Mouse (Mus musculus) CH12.LX (cell line): ENCODE measurements at regions not wholly inside any gene's neighbourhood (a gene's known extent, or its start where the extent isn't known, plus 50 kb on each side); places are given as distances from the start of the nearest gene placed in this dataset.

Experiments
- DNase-seq: peaks from one replicate; pipeline ENCODE4 v3.0.0-alpha.2; 2013; ENCODE audit errors: extremely low read depth
- H3K27ac ChIP-seq: 2 replicates; pipeline ENCODE4 v1.5.1; 2012; ENCODE audit warnings: low read depth, mild to moderate bottlenecking, control low read depth, moderate library complexity; ENCODE audit not compliant: insufficient read depth
- H3K27me3 ChIP-seq: replicated peaks from 2 replicates; pipeline ENCODE3; 2012; ENCODE audit warnings: inconsistent platforms
- H3K36me3 ChIP-seq, 2 experiments: replicated peaks in 1 of 2; 2 replicates each; pipeline versions ENCODE3 to v1.6.1; 2012; ENCODE audit warnings: inconsistent platforms in 1 of 2, low read length in 1 of 2, mild to moderate bottlenecking in 1 of 2, mixed read lengths in 1 of 2, moderate library complexity in 1 of 2; ENCODE audit not compliant: control insufficient read depth in 1 of 2, insufficient read depth in 1 of 2
- H3K4me1 ChIP-seq, 2 experiments: 2 replicates each; pipeline ENCODE4 v1.6.1; 2012; ENCODE audit warnings: inconsistent platforms in 1 of 2, moderate library complexity in 1 of 2; ENCODE audit not compliant: insufficient read depth in 2 of 2, control insufficient read depth in 1 of 2
- H3K4me2 ChIP-seq: 2 replicates; pipeline ENCODE4 v1.6.1; 2012; ENCODE audit warnings: low read depth, mild to moderate bottlenecking, control low read depth; ENCODE audit not compliant: poor library complexity, insufficient read depth, severe bottlenecking
- H3K4me3 ChIP-seq, 3 experiments: fragments of 150-350 bp in 1 of 3; sonication (generic) in 1 of 3; replicated peaks in 1 of 3; 2 replicates each; pipeline versions ENCODE3 to v1.5.1; 2011 to 2012; ENCODE audit warnings: low read depth in 2 of 3, low read length in 2 of 3, mild to moderate bottlenecking in 2 of 3, moderate library complexity in 2 of 3, control low read depth in 1 of 3, improper control_type of control experiment in 1 of 3, inconsistent platforms in 1 of 3, mixed read lengths in 1 of 3; ENCODE audit not compliant: poor library complexity in 1 of 3
- H3K79me2 ChIP-seq: replicated peaks from 2 replicates; pipeline ENCODE4 v1.6.1; 2012; ENCODE audit warnings: mild to moderate bottlenecking, moderate library complexity; ENCODE audit not compliant: control insufficient read depth, poor library complexity, insufficient read depth, severe bottlenecking; ENCODE audit errors: extremely low read depth
- H3K9ac ChIP-seq: 2 replicates; pipeline ENCODE4 v1.6.1; 2012; ENCODE audit warnings: low read depth, mild to moderate bottlenecking, control low read depth, moderate library complexity; ENCODE audit not compliant: insufficient read depth
- H3K9me3 ChIP-seq: replicated peaks from 2 replicates; pipeline ENCODE3; 2012; ENCODE audit warnings: low read length, inconsistent platforms, mixed read lengths
- BHLHE40 ChIP-seq: IDR thresholded peaks from 2 replicates; pipeline ENCODE4 v1.6.1; 2011; ENCODE audit warnings: mild to moderate bottlenecking, low read depth, low read length, improper control_type of control experiment
- CHD1 ChIP-seq: IDR thresholded peaks from 2 replicates; pipeline ENCODE4 v1.6.1; 2012; ENCODE audit warnings: low read depth, low read length, improper control_type of control experiment, inconsistent platforms
- CHD2 ChIP-seq: IDR thresholded peaks from 2 replicates; pipeline ENCODE4 v1.6.1; 2011; ENCODE audit warnings: low read length, improper control_type of control experiment
- CTCF ChIP-seq, 2 experiments: IDR thresholded peaks in 1 of 2; conservative IDR thresholded peaks in 1 of 2; 2 replicates each; pipeline ENCODE4 v1.5.1; 2011 to 2012; ENCODE audit warnings: low read depth in 2 of 2, low read length in 2 of 2, improper control_type of control experiment in 1 of 2, inconsistent platforms in 1 of 2, mild to moderate bottlenecking in 1 of 2, moderate library complexity in 1 of 2
- E2F4 ChIP-seq: IDR thresholded peaks from 2 replicates; pipeline ENCODE4 v1.6.1; 2011; ENCODE audit warnings: low read depth, low read length, improper control_type of control experiment; ENCODE audit not compliant: insufficient replicate concordance
- EP300 ChIP-seq: IDR thresholded peaks from 2 replicates; pipeline ENCODE4 v1.6.1; 2011; ENCODE audit warnings: low read length, improper control_type of control experiment
- ETS1 ChIP-seq: conservative IDR thresholded peaks from 2 replicates; pipeline ENCODE4 v1.6.1; 2012; ENCODE audit warnings: low read depth, mild to moderate bottlenecking, inconsistent platforms, low read length, improper control_type of control experiment, moderate library complexity
- GABPA ChIP-seq: IDR thresholded peaks from 2 replicates; pipeline ENCODE4 v1.6.1; 2012; ENCODE audit warnings: low read depth, low read length, improper control_type of control experiment, inconsistent platforms; ENCODE audit not compliant: insufficient replicate concordance
- HCFC1 ChIP-seq: IDR thresholded peaks from 2 replicates; pipeline ENCODE4 v1.6.1; 2012; ENCODE audit warnings: low read depth, mild to moderate bottlenecking, inconsistent platforms, low read length, improper control_type of control experiment
- JUN ChIP-seq: IDR thresholded peaks from 2 replicates; pipeline ENCODE4 v1.6.1; 2011; ENCODE audit warnings: low read depth, mild to moderate bottlenecking, low read length, improper control_type of control experiment, moderate library complexity; ENCODE audit not compliant: insufficient read depth
- JUND ChIP-seq: conservative IDR thresholded peaks from 2 replicates; pipeline ENCODE4 v1.6.1; 2011; ENCODE audit warnings: low read depth, low read length, improper control_type of control experiment
- KAT2A ChIP-seq: IDR thresholded peaks from 2 replicates; pipeline ENCODE4 v1.6.1; 2012; ENCODE audit warnings: low read length, improper control_type of control experiment, inconsistent platforms; ENCODE audit not compliant: insufficient replicate concordance
- MAFK ChIP-seq: IDR thresholded peaks from 2 replicates; pipeline ENCODE4 v1.6.1; 2011; ENCODE audit warnings: low read length, improper control_type of control experiment; ENCODE audit not compliant: insufficient replicate concordance
- MAX ChIP-seq: IDR thresholded peaks from 2 replicates; pipeline ENCODE4 v1.6.1; 2011; ENCODE audit warnings: low read length, improper control_type of control experiment
- MAZ ChIP-seq: IDR thresholded peaks from 2 replicates; pipeline ENCODE4 v1.6.1; 2012; ENCODE audit warnings: low read depth, mild to moderate bottlenecking, inconsistent platforms, low read length, improper control_type of control experiment, moderate library complexity
- MEF2A ChIP-seq: IDR thresholded peaks from 2 replicates; pipeline ENCODE4 v1.6.1; 2014; ENCODE audit warnings: low read depth, mild to moderate bottlenecking, inconsistent platforms, low read length, improper control_type of control experiment, borderline replicate concordance
- MXI1 ChIP-seq: IDR thresholded peaks from 2 replicates; pipeline ENCODE4 v1.6.1; 2011; ENCODE audit warnings: mild to moderate bottlenecking, low read depth, low read length, improper control_type of control experiment
- MYC ChIP-seq: IDR thresholded peaks from 2 replicates; pipeline ENCODE4 v1.6.1; 2011; ENCODE audit warnings: low read depth, mild to moderate bottlenecking, improper control_type of control experiment, low read length
- NELFE ChIP-seq: IDR thresholded peaks from 2 replicates; pipeline ENCODE4 v1.6.1; 2011; ENCODE audit warnings: low read depth, low read length, improper control_type of control experiment
- NRF1 ChIP-seq: IDR thresholded peaks from 2 replicates; pipeline ENCODE4 v1.6.1; 2014; ENCODE audit warnings: low read depth, mild to moderate bottlenecking, inconsistent platforms, low read length, improper control_type of control experiment, moderate library complexity
- PAX5 ChIP-seq: IDR thresholded peaks from 2 replicates; pipeline ENCODE4 v1.6.1; 2012; ENCODE audit warnings: low read length, inconsistent platforms, mixed read lengths
- POLR2A ChIP-seq: IDR thresholded peaks from 2 replicates; pipeline ENCODE4 v1.6.1; 2011; ENCODE audit warnings: low read depth, mild to moderate bottlenecking, improper control_type of control experiment, low read length
- RAD21 ChIP-seq: IDR thresholded peaks from 2 replicates; pipeline ENCODE4 v1.6.1; 2011; ENCODE audit warnings: low read depth, mild to moderate bottlenecking, low read length, improper control_type of control experiment, moderate library complexity
- RCOR1 ChIP-seq: conservative IDR thresholded peaks from 2 replicates; pipeline ENCODE4 v1.6.1; 2012; ENCODE audit warnings: low read depth, mild to moderate bottlenecking, inconsistent platforms, low read length, improper control_type of control experiment
- SIN3A ChIP-seq: IDR thresholded peaks from 2 replicates; pipeline ENCODE4 v1.6.1; 2012; ENCODE audit warnings: low read length, improper control_type of control experiment, inconsistent platforms
- SMC3 ChIP-seq: IDR thresholded peaks from 2 replicates; pipeline ENCODE4 v1.6.1; 2011; ENCODE audit warnings: low read depth, low read length, improper control_type of control experiment
- TBP ChIP-seq: conservative IDR thresholded peaks from 2 replicates; pipeline ENCODE4 v1.6.1; 2011; ENCODE audit warnings: low read depth, low read length, improper control_type of control experiment
- TCF12 ChIP-seq: IDR thresholded peaks from 2 replicates; pipeline ENCODE4 v1.6.1; 2014; ENCODE audit warnings: low read depth, mild to moderate bottlenecking, inconsistent platforms, low read length, improper control_type of control experiment
- USF1 ChIP-seq: IDR thresholded peaks from 2 replicates; pipeline ENCODE4 v1.6.1; 2014; ENCODE audit warnings: low read depth, mild to moderate bottlenecking, inconsistent platforms, low read length, improper control_type of control experiment
- USF2 ChIP-seq: conservative IDR thresholded peaks from 2 replicates; pipeline ENCODE4 v1.6.1; 2011; ENCODE audit warnings: low read depth, low read length, improper control_type of control experiment
- ZC3H11A ChIP-seq: IDR thresholded peaks from 2 replicates; pipeline ENCODE4 v1.6.1; 2012; ENCODE audit warnings: low read depth, mild to moderate bottlenecking, inconsistent platforms, low read length, improper control_type of control experiment
- ZMIZ1 ChIP-seq: IDR thresholded peaks from 2 replicates; pipeline ENCODE4 v1.6.1; 2012; ENCODE audit warnings: low read depth, mild to moderate bottlenecking, inconsistent platforms, low read length, improper control_type of control experiment
- ZNF384 ChIP-seq: IDR thresholded peaks from 2 replicates; pipeline ENCODE4 v1.6.1; 2012; ENCODE audit warnings: low read depth, low read length, improper control_type of control experiment, inconsistent platforms
- dilution Hi-C: fragments of 300-500 bp; cut with MboI; formaldehyde crosslinking; loops from 2 replicates; pipeline ENCODE4 v1.14.3; 2020; ENCODE audit warnings: low sequenced_read_pairs; ENCODE audit not compliant: extremely low pct_unique_long_range_greater_than_20kb, extremely low pct_ligation_motif_present
- in situ Hi-C: fragments of 300-500 bp; cut with MboI; formaldehyde crosslinking; loops from 3 replicates; pipeline ENCODE4 v1.14.3; 2019; ENCODE audit warnings: low sequenced_read_pairs, low pct_ligation_motif_present, low pct_unique_long_range_greater_than_20kb, mixed read lengths

DNA sequence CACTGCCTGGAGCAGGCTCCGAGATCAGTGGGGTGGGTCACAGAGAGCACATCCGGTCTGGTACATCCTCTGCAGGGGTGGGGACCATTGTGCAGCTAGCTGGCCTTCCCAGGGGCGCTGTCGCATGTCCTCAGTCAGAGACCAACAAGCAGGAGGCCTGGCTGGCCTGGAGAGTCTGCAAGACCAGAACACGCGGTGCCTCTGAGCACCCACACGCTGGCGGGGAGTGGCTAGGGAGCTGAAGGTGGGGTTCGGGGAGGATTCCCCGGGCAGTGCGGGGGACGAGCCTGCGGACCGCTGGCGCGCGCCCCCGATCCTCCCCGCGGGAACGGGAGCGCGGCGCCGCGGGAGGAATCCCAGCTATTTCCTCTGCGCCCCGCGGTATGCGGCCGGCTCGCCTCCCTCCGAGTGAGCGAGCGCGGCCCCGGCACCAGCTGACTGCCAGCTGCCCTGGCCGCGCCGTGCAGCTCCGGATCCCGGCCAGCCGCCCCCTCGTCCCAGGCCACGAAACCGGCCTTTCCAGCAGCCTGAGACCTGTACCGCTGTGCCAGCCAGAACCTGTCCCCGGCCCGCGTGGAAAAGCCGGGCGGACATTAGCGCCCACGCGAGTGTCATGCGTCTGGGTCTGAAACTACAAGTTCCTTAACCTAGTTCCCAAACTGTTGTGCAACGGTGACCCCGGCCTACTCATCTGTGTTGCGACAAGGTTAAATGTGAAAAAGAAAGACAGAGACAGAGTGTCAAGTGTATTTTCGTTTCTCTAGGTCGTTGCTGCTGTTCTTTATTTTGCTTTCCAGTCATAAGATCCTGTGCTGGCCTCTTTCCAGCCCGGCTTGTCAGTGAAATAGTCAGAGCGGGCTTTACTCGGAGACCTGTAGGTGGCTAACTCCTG lies 61.2 kb downstream of the Pkdcc start (continued):
- no peak for TF ChIP-seq MEF2A
- TF ChIP-seq, all 38 proteins: peak for 18

DNA sequence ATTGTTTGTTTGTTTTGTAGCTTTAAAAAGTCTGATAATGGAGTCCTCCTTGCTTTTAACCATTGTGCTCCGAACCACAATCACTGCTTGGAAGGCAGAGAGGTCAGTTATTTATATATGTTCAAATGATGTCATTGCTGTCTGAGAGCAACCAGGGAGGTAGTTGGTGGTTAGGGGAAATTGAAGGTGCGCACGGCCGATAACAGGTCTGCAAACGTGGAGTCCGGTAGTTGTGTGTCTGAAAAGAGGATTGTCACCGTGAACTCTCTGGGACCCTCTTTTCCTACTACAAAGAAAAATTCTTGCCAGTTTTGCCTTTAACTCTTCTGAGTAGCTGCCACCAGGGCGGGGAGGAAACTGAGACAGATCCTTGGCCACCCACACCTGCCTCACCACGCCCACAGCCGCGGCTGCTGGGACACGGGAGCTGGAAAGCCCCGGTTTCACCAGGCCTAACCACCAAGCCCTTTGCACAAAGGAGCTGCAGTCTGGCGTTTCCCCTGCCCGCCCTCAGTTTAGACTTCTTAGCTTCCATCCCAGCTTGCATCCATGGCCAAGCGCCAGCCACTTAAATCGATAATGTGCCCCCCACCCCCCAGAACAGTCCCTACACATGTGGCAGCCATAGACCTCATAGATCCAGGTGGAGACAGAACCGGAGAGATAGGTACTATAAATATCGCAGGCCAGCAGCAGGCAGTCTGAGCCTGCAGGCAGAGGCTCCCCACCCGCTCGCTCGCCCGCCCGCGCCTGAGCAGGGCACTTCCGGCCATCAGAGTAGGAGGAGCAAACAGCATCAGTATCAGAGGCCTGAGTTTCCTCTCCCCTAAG lies 62.2 kb downstream of the Pkdcc start:
- Histone ChIP-seq H3K27ac (peak overlapping the region; percentile 98), H3K4me2 (peak overlapping the region; percentile 85), H3K9ac (peak overlapping the region; percentile 97), H3K4me1 (peaks cover 18 to 52% of the 10 kb centered on the region in 2 experiments), H3K27me3 (no peaks in the 10 kb centered on the region), H3K36me3 (peaks cover 0 to 10% of the 10 kb centered on the region in 2 experiments), H3K9me3 (peaks cover 4% of the 10 kb centered on the region), H3K4me3 (peak overlapping the region; percentile 68 to 89 (median 70)), H3K79me2 (no peaks in the 10 kb centered on the region)
- in situ Hi-C loops, result loop anchor here (5.0 to 10.0 kb wide), 7 partner anchors 60 to 587 kb away; partner anchors contain the start of gene Kcng3
- DNase-seq, result peak; percentile 91
- dilution Hi-C loops, result no loop called here
- TF ChIP-seq JUND (peak; percentile 36; the same call in 1 of the 2 replicates), USF2 (no peak), NRF1 (peak; percentile 49), PAX5 (no peak), EP300 (peak; percentile 61), TBP (peak; percentile 54), E2F4 (no peak), MAFK (no peak), ZMIZ1 (peak; percentile 14; the same call in 1 of the 2 replicates), MYC (0 out of 2 replicates have a peak, but pooled peaks have one; percentile 13), KAT2A (0 out of 2 replicates have a peak, but pooled peaks have one; percentile 36), SIN3A (peak; percentile 14; the same call in 1 of the 2 replicates), CHD1 (no peak; the same call in 1 of the 2 replicates), MXI1 (peak; percentile 49), CHD2 (no peak), TCF12 (peak; percentile 75), MEF2A (peak; percentile 52), ZNF384 (no peak), ZC3H11A (no peak), MAX (no peak), JUN (no peak; the same call in 1 of the 2 replicates), POLR2A (peak; percentile 74), MAZ (0 out of 2 replicates have a peak, but pooled peaks have one; percentile 14), RCOR1 (no peak), CTCF (conservative IDR thresholded peaks at IDR 0.05 in 1 of 2, IDR thresholded peaks at IDR 0.05 in 1 of 2; ENCODE audit: low read depth in 2 of 2, low read length in 2 of 2) (no peak; a peak in 1 of 4 replicates), RAD21 (no peak; the same call in 1 of the 2 replicates), HCFC1 (no peak; the same call in 1 of the 2 replicates), SMC3 (no peak), USF1 (no peak), NELFE (peak; percentile 48; the same call in 1 of the 2 replicates), BHLHE40 (peak; percentile 31), GABPA (no peak), ETS1 (peak; percentile 23; the same call in 1 of the 2 replicates)
